Mouse (Mus musculus): ENCODE measurements around the gene Rcc1l.

GRCm38 (mm10) chr5:134209931-134210554 lies 33.5 kb upstream of the Rcc1l start:
- no peak for TF ChIP-seq CTCF (IDR thresholded peaks at IDR 0.05; ENCODE audit: insufficient read depth, low read length)
- no peak for TF ChIP-seq POLR2A (IDR thresholded peaks at IDR 0.05; ENCODE audit: borderline replicate concordance, extremely low read depth, low read depth, low read length)
